Mouse (Mus musculus) thymus, adult 2 months (tissue): ENCODE measurements around the gene 1700037H04Rik. TPM values are rescaled to one million over a fixed set of nuclear protein-coding genes. Genes with fewer than 3 reads are reported as not detected.

ENCODE experiments used
- DNase-seq: peaks from one replicate; pipeline ENCODE4 v3.0.0; 2021
- H3K27ac ChIP-seq: fragments of 200-500 bp; 2 replicates; pipeline ENCODE4 v1.5.1; 2012; ENCODE audit warnings: low read length, control low read depth; ENCODE audit not compliant: control insufficient read depth, insufficient read depth
- H3K27me3 ChIP-seq: fragments of 200-500 bp; 2 replicates; pipeline ENCODE4 v1.6.1; 2012; ENCODE audit warnings: mild to moderate bottlenecking, low read length, moderate library complexity, mixed read lengths; ENCODE audit not compliant: control insufficient read depth, insufficient read depth
- H3K36me3 ChIP-seq: fragments of 200-500 bp; 2 replicates; pipeline ENCODE4 v1.6.1; 2012; ENCODE audit warnings: mild to moderate bottlenecking, low read length, moderate library complexity; ENCODE audit not compliant: control insufficient read depth, insufficient read depth
- H3K4me1 ChIP-seq: fragments of 200-500 bp; replicated peaks from 2 replicates; pipeline ENCODE4 v1.6.1; 2012; ENCODE audit warnings: low read length; ENCODE audit not compliant: control insufficient read depth, insufficient read depth
- H3K4me3 ChIP-seq: fragments of 200-500 bp; 2 replicates; pipeline ENCODE4 v1.5.1; 2012; ENCODE audit warnings: mild to moderate bottlenecking, low read length, control low read depth, moderate library complexity; ENCODE audit not compliant: control insufficient read depth, insufficient read depth
- CTCF ChIP-seq: fragments of 200-500 bp; IDR thresholded peaks from 2 replicates; pipeline ENCODE4 v1.5.1; 2012; ENCODE audit warnings: mild to moderate bottlenecking, control low read depth, low read length, moderate library complexity, borderline replicate concordance; ENCODE audit not compliant: control insufficient read depth, poor library complexity, insufficient read depth; ENCODE audit errors: extremely low read depth
- POLR2A ChIP-seq: fragments of 200-500 bp; IDR thresholded peaks from 2 replicates; pipeline ENCODE4 v1.6.1; 2012; ENCODE audit warnings: mild to moderate bottlenecking, low read length, control low read depth, moderate library complexity; ENCODE audit not compliant: control insufficient read depth, poor library complexity, insufficient read depth; ENCODE audit errors: extremely low read depth
- WGBS: fragments of 180-500 bp; shearing (Covaris S2); methylation state at CpG from one replicate; pipeline ENCODE4 v1.1.7; 2018; 5-methylcytosine and 5-hydroxymethylcytosine counted together
- polyA plus RNA-seq: library from polyadenylated mRNA; depleted of rRNA; stranded (reverse); fragments of >200 nt; gene quantifications from 2 replicates; pipeline ENCODE4 v1.2.3, GENCODE M21; 2012

The 1700037H04Rik gene
- polyA plus RNA-seq, 1 experiment = 108 TPM

DNA sequence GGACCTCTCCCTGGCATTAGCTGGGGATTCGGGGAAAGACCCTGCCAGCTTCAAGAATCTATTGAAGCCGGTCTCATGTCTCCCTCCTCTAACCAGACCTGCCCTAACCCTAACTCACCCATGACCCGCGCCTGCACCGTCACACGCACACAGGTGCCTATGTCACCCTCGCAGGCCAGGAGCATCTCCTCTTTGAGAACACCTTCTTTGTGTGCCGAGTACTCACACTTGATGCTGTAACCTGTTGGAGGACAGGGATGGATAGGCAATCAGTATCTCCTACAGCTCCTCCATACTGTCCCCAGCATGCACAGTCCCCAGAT lies 12.9 kb downstream of the 1700037H04Rik start:
- DNase-seq = no peak
- Histone ChIP-seq H3K27me3 (no peaks in the 10 kb centered on the region), H3K27ac (no peak overlapping the region), H3K36me3 (no peaks in the 10 kb centered on the region; the same call in 1 of the 2 replicates), H3K4me1 (no peaks in the 10 kb centered on the region), H3K4me3 (no peak overlapping the region)
- WGBS = 97% methylated on average over 8 of the region's 8 CpGs
- TF ChIP-seq CTCF (no peak), POLR2A (no peak)

DNA sequence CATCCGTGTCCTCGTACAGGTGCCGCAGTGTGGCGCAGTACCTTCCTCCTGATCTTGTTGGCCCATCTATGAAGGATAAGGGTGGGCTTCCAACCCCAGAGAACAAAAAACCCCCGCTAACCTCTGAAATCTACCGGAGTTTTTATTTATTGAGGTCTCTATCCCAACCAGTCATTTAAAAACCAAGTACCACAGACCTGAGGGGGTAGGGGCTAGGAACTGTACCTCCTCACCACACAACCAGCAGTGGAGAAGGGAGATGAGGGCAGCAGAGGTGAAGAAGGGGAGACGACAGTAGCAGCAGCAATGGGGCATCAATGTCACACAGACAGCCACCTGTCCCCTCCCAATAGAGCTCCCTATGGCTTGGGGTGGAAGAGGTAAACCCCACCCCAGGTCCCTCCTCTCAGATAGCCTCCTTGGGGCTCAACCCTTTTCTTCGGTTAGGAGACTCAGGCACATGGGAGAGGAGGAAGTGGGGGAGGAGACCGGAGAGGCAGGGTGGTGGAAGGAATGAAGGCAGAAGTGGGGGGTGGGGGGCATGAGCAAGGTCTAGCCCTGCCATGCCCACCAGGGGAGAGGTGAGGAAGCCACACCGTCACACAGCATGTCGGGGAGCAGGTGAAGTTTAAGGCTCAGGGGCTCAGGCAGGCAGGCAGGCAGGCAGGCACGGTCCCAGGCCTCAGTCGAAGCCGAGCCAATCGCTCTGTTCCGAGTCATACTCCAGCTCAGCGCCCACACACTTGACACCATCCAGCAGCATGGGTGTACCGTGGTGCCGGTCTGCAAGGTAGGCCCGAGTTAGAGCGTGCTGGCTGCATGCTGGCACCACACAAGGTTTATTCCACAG lies 13.5 kb downstream of the 1700037H04Rik start:
- Histone ChIP-seq H3K36me3 (no peaks in the 10 kb centered on the region; the same call in 1 of the 2 replicates), H3K4me1 (no peaks in the 10 kb centered on the region)
- WGBS = 90% methylated on average over 21 of the region's 21 CpGs

GRCm38 (mm10) chr2:131145536-131145935 lies 14.3 kb downstream of the 1700037H04Rik start:
- DNase-seq = no peak
- WGBS = 99% methylated on average over 2 of the region's 2 CpGs
- H3K4me1 ChIP-seq = no peaks in the 10 kb centered on the region
- no peak overlapping the region for H3K4me3 ChIP-seq
- no peaks in the 10 kb centered on the region for H3K27me3 ChIP-seq
- no peak overlapping the region for H3K27ac ChIP-seq
- no peaks in the 10 kb centered on the region; the same call in 1 of the 2 replicates for H3K36me3 ChIP-seq
- TF ChIP-seq POLR2A (no peak), CTCF (no peak)

More for the DNA sequence above, 13.5 kb downstream of the 1700037H04Rik start:
- DNase-seq = no peak
- TF ChIP-seq POLR2A (no peak), CTCF (no peak)
- H3K27ac ChIP-seq = no peak overlapping the region
- no peak overlapping the region for H3K4me3 ChIP-seq
- no peaks in the 10 kb centered on the region for H3K27me3 ChIP-seq

DNA sequence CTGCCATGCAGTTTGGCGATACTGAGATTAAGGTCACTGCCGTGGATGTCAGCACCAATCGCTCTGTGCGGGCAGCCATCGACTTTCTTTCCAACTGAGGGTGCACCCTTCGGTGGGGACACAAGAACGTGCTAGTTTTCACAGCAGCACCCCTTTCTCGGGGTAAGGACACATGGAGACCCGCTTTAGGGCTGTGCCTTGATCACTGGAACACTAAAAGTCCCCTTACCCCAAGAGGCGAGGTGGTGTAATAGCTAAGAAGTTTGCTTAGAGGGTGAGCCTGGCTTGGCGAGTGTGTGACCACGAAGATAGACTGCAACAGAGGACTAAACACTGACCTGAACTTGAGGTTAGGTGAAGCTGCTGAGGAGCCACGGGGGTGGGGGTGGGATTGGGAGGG lies 14.8 kb downstream of the 1700037H04Rik start:
- no peaks in the 10 kb centered on the region; the same call in 1 of the 2 replicates for H3K36me3 ChIP-seq
- H3K4me1 ChIP-seq = no peaks in the 10 kb centered on the region
- WGBS = 90% methylated on average over 13 of the region's 13 CpGs
- no peak overlapping the region for H3K27ac ChIP-seq
- no peaks in the 10 kb centered on the region for H3K27me3 ChIP-seq
- TF ChIP-seq CTCF = no peak
- no peak for DNase-seq
- no peak overlapping the region for H3K4me3 ChIP-seq

- Histone ChIP-seq H3K27ac (no peak overlapping the region), H3K36me3 (no peaks in the 10 kb centered on the region; the same call in 1 of the 2 replicates), H3K4me3 (no peak overlapping the region), H3K27me3 (no peaks in the 10 kb centered on the region), H3K4me1 (no peaks in the 10 kb centered on the region)
- no peak for TF ChIP-seq POLR2A
- no peak for TF ChIP-seq CTCF
- no peak for DNase-seq
- WGBS = 93% methylated on average over 22 of the region's 22 CpGs
Measured at GRCm38 (mm10) chr2:131143007-131143780, 16.7 kb downstream of the 1700037H04Rik start.

GRCm38 (mm10) chr2:131142592-131142991 lies 17.3 kb downstream of the 1700037H04Rik start:
- H3K4me3 ChIP-seq = no peak overlapping the region
- no peaks in the 10 kb centered on the region; the same call in 1 of the 2 replicates for H3K36me3 ChIP-seq
- peak; percentile 67 for DNase-seq
- no peak overlapping the region for H3K27ac ChIP-seq
- no peaks in the 10 kb centered on the region for H3K27me3 ChIP-seq
- WGBS = 57% methylated on average over 18 of the region's 18 CpGs
- H3K4me1 ChIP-seq = no peaks in the 10 kb centered on the region
- TF ChIP-seq CTCF = peak; percentile 65; the same call in 1 of the 2 replicates
- no peak for TF ChIP-seq POLR2A

DNA sequence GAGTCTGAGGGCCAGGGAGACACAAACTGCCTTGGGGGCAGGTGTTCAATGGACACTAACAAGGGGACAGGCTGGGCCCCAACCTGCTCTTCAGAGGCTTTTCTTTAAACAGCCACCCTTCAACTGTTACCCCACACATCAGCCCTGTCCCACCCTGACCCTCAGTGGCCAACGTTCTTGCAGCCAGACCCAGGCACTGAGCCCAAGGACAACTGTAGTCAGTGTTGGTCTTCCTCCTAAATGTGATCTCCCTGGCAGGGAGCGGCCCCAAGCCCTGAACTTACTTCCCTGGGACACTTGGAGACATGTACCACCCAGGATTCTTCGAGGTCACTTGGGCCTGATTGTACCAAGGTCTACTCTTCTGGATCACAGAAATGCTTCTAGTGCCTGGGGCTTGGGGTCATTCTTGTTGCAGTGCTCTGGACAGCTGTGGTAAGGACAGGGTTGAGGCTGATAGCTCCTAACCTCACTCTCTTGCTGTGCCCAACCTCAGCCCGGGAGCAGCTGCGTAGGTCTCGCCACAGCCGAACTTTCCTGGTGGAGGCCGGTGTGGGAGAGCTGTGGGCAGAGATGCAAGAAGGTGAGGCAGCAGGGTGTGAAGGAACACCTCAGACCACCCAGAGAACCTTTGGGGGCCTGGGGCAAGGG lies 18.4 kb downstream of the 1700037H04Rik start:
- no peaks in the 10 kb centered on the region for H3K27me3 ChIP-seq
- H3K36me3 ChIP-seq = no peaks in the 10 kb centered on the region
- WGBS = 96% methylated on average over 8 of the region's 8 CpGs
- DNase-seq = no peak
- H3K27ac ChIP-seq = no peak overlapping the region
- H3K4me3 ChIP-seq = no peak overlapping the region
- no peaks in the 10 kb centered on the region for H3K4me1 ChIP-seq
- TF ChIP-seq CTCF (no peak), POLR2A (no peak)
